Mouse (Mus musculus) lung, postnatal 14 days (tissue): ENCODE results near the gene Plxdc2.
"Not testable (repeated sequence)": the region's sequence is repeated elsewhere in the genome, so short reads cannot be mapped to it uniquely, and the experiment has no call there.

Source experiments
- DNase-seq: peaks from one replicate; pipeline ENCODE4 v3.0.0; 2021

Gene Plxdc2

GRCm38 (mm10) chr2:16757158-16757557 lies 401.1 kb downstream of the Plxdc2 start:
- no peak for DNase-seq

DNA sequence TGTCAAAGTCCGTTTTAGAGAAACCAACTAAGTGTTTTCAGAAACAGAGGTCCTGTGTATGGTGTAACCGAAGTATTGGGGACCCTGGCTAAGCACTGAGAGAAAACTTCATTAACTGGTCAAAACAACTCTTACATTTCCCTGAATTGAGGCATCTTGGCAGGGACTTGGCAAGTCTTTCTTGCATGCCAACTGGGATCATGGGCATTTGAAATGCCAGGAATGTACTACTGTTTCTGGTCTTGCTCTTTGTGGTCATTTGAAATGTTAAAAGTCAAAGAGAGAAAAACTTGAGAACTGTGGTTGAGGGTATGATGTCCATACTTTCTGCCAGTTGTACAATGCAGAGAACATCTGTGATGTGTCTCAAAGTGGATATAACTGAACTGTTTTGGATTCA lies 403.7 kb downstream of the Plxdc2 start:
- no peak for DNase-seq

- DNase-seq, result not testable (repeated sequence)
Measured at GRCm38 (mm10) chr2:16769149-16769548, 413.0 kb downstream of the Plxdc2 start.

- DNase-seq, result no peak
Measured at GRCm38 (mm10) chr2:16773398-16774113, 417.5 kb downstream of the Plxdc2 start.

GRCm38 (mm10) chr2:16774114-16774433 lies 418.0 kb downstream of the Plxdc2 start:
- no peak for DNase-seq

GRCm38 (mm10) chr2:16795283-16795682 lies 439.2 kb downstream of the Plxdc2 start:
- DNase-seq, result no peak
